Mouse (Mus musculus): Measurements from ENCODE around the gene Ung.

DNA sequence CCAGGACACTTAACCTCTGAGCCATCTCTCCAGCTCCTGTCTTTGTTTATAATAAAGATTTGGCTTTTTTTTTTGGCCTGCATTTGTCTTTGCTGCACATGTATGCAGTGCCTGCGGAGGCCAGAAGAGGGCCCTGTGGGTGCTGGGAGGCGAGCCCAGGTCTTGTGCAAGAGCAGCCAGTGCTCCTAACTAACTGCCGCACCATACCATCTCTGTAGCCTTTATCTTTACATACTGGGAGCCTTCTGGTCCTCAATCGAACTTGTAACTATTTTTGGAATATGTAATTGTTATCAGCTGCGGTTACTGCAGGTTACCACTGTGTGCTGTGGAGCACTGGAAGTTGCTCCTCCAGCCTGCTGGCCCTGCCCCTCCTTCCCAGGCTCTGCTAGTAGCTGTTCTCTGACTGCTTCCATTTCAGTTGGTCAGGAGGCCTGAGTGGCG is 3.9 kb downstream of the Ung start:
- TF ChIP-seq EP300 (IDR thresholded peaks at IDR 0.05; ENCODE audit: low read depth) (peak; percentile 66), CTCF (IDR thresholded peaks at IDR 0.05; ENCODE audit: low read depth) (peak; percentile 84)

All from liver, embryonic 14.5 days (tissue).